Mouse (Mus musculus): ENCODE measurements around the gene Tenm4. TPM values are rescaled to one million over a fixed set of nuclear protein-coding genes. Genes with fewer than 3 reads are reported as not detected.

The Tenm4 gene
- total and polyA plus RNA-seq, 2 experiments from 2014 or later = 1.4 to 5.9 TPM

DNA sequence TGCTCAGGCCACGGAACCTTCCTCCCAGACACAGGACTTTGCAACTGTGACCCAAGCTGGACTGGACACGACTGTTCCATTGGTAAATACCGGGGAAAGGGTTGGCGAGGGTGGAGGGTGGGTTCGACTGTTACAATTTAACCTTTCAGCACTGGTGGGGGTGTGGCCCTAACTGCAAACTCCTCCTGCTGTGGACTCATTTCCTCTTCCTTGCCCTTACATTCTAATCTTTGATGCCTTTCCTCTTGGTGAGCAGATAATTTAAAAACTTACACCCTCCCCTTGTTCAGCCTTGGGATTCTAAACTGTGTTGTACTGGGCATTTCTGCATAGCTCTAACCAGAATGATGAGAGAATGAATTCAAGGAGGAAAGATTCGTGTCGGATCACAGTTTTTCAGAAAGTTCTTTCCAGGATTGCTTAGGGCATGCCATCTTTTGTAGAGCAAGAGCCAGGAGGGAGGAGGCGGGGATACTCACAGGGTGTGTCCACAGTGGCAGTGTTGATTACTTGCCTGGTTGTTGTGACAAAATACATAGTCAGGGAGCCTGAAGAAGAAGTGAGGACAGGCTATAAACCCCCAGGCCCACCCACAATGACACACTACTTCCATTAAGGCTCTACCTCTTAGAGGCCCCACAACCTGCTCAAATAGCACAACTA, 607.0 kb downstream of the Tenm4 start:
- WGBS = 78% methylated on average over 8 of the region's 8 CpGs
- no peak for ATAC-seq (ENCODE audit: insufficient read depth, low read depth)
- Histone ChIP-seq H3K9me3 (replicated peaks; ENCODE audit: control insufficient read depth, low read length) (no peaks in the 10 kb centered on the region; the same call in 1 of the 2 replicates), H3K27ac (ENCODE audit: low read depth) (no peak overlapping the region), H3K27me3 (ENCODE audit: control insufficient read depth, insufficient read depth, low read length) (no peaks in the 10 kb centered on the region), H3K4me3 (ENCODE audit: low read depth, low read length) (no peak overlapping the region), H3K9ac (replicated peaks; ENCODE audit: low read depth, low read length) (no peak overlapping the region), H3K4me2 (ENCODE audit: low read depth, low read length) (no peak overlapping the region), H3K4me1 (ENCODE audit: control insufficient read depth, insufficient read depth) (no peaks in the 10 kb centered on the region), H3K36me3 (replicated peaks; ENCODE audit: control insufficient read depth, insufficient read depth, low read length) (no peaks in the 10 kb centered on the region)
- TF ChIP-seq EP300 (IDR thresholded peaks at IDR 0.05; ENCODE audit: low read depth) = no peak
- no peak for TF ChIP-seq CTCF (IDR thresholded peaks at IDR 0.05; ENCODE audit: low read depth)
- DNase-seq (ENCODE audit: low spot score) = no peak

DNA sequence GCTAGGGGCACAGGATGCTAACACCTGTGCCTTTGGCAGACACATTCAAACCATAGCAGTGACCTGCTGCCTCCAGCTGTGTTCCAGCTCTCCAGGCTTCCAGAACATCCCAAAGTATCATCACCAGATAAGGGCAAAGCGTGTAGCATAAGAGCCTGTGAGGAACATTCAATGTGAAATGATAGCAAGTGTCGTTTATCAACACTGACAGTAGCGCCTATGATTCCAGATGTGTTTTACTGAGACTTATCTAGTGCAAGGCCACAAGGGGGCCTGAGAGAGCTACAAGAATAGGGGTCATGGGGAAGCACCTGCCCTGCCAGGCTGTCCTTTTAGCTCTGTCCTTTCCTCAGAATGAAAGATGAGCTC, 607.5 kb downstream of the Tenm4 start:
- TF ChIP-seq EP300 (IDR thresholded peaks at IDR 0.05; ENCODE audit: low read depth) (no peak), CTCF (IDR thresholded peaks at IDR 0.05; ENCODE audit: low read depth) (peak; percentile 63)
- no peak for ATAC-seq (ENCODE audit: insufficient read depth, low read depth)
- Histone ChIP-seq H3K9me3 (replicated peaks; ENCODE audit: control insufficient read depth, low read length) (no peaks in the 10 kb centered on the region; the same call in 1 of the 2 replicates), H3K4me3 (ENCODE audit: low read depth, low read length) (no peak overlapping the region), H3K4me1 (ENCODE audit: control insufficient read depth, insufficient read depth) (no peaks in the 10 kb centered on the region), H3K27me3 (ENCODE audit: control insufficient read depth, insufficient read depth, low read length) (no peaks in the 10 kb centered on the region), H3K4me2 (ENCODE audit: low read depth, low read length) (no peak overlapping the region), H3K36me3 (replicated peaks; ENCODE audit: control insufficient read depth, insufficient read depth, low read length) (no peaks in the 10 kb centered on the region), H3K9ac (replicated peaks; ENCODE audit: low read depth, low read length) (no peak overlapping the region), H3K27ac (ENCODE audit: low read depth) (no peak overlapping the region)
- DNase-seq (ENCODE audit: low spot score) = peak; percentile 34
- 33% methylated on average over 3 of the region's 3 CpGs for WGBS

DNA sequence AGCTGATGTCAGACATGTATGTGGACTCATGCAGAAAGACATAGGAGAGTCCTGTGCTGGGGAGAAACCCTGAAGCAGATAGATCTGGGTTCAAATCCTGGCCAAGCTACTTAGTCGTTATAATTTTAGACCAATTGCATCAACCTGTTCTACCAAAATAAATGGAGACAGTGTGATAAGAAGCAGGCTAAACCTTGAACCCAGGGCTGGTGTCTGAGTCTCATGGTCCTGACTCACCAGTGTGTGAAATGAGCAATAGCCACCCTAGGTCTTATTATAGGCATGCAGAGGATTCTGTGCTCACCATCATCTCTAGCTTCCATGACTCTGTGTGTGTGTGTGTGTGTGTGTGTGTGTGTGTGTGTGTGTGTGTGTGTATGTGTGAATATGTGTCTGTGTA, 609.5 kb downstream of the Tenm4 start:
- Histone ChIP-seq H3K27me3 (ENCODE audit: control insufficient read depth, insufficient read depth, low read length) (no peaks in the 10 kb centered on the region), H3K4me1 (ENCODE audit: control insufficient read depth, insufficient read depth) (no peaks in the 10 kb centered on the region)
- TF ChIP-seq EP300 (IDR thresholded peaks at IDR 0.05; ENCODE audit: low read depth) (no peak), CTCF (IDR thresholded peaks at IDR 0.05; ENCODE audit: low read depth) (no peak)

DNA sequence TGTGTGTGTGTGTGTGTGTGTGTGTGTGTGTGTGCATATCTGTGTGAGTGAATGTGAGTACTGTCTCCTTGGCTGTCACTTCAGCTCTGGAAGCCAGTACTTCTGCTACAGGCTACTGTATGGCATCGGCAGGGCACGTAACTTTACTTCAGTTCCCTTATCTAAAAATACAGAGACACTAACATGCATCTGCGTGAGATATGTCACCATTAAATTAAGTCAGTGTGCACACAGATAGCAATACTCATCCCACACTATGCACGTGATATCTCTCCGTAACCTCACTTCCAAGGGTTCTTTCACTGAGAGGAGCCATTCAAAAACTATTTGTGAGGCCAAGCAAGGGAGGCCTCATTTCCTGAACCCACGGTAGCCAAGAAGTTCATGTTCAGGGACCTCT, 610.0 kb downstream of the Tenm4 start:
- Histone ChIP-seq H3K27ac (ENCODE audit: low read depth) (no peak overlapping the region), H3K9ac (replicated peaks; ENCODE audit: low read depth, low read length) (no peak overlapping the region), H3K4me1 (ENCODE audit: control insufficient read depth, insufficient read depth) (no peaks in the 10 kb centered on the region), H3K36me3 (replicated peaks; ENCODE audit: control insufficient read depth, insufficient read depth, low read length) (no peaks in the 10 kb centered on the region), H3K9me3 (replicated peaks; ENCODE audit: control insufficient read depth, low read length) (no peaks in the 10 kb centered on the region; the same call in 1 of the 2 replicates), H3K27me3 (ENCODE audit: control insufficient read depth, insufficient read depth, low read length) (no peaks in the 10 kb centered on the region), H3K4me2 (ENCODE audit: low read depth, low read length) (no peak overlapping the region), H3K4me3 (ENCODE audit: low read depth, low read length) (no peak overlapping the region)
- DNase-seq (ENCODE audit: low spot score) (no peak), ATAC-seq (ENCODE audit: insufficient read depth, low read depth) (no peak)
- 57% methylated on average over 6 of the region's 6 CpGs for WGBS
- TF ChIP-seq EP300 (IDR thresholded peaks at IDR 0.05; ENCODE audit: low read depth) (no peak), CTCF (IDR thresholded peaks at IDR 0.05; ENCODE audit: low read depth) (no peak)

More for the DNA sequence above, 609.5 kb downstream of the Tenm4 start:
- Histone ChIP-seq H3K36me3 (replicated peaks; ENCODE audit: control insufficient read depth, insufficient read depth, low read length) (no peaks in the 10 kb centered on the region), H3K4me2 (ENCODE audit: low read depth, low read length) (no peak overlapping the region), H3K9me3 (replicated peaks; ENCODE audit: control insufficient read depth, low read length) (no peaks in the 10 kb centered on the region; the same call in 1 of the 2 replicates), H3K9ac (replicated peaks; ENCODE audit: low read depth, low read length) (no peak overlapping the region), H3K27ac (ENCODE audit: low read depth) (no peak overlapping the region), H3K4me3 (ENCODE audit: low read depth, low read length) (no peak overlapping the region)
- no peak for DNase-seq (ENCODE audit: low spot score)
- WGBS = 83% methylated on average over 1 of the region's 1 CpGs
- no peak for ATAC-seq (ENCODE audit: insufficient read depth, low read depth)

DNA sequence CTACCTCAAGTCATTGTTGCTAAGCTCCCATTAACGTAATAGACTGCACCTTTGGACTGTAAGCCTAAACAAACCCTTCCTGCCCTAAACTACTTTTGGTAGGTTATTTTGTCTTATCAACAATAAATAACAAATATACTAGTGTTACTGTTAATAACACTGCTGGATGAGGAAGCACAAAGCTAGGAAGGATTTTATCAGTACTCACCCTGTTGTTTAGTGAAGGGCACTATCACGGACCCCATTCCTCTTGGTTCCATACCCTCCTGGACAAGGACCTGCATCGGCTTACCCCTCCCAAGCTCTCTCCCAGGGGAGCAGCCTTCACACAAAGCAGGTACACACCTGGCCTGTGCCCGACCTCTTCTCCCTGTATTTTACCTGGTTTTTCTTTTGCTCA, 611.6 kb downstream of the Tenm4 start:
- no peak overlapping the region for H3K27ac ChIP-seq (ENCODE audit: low read depth)
- no peaks in the 10 kb centered on the region for H3K36me3 ChIP-seq (replicated peaks; ENCODE audit: control insufficient read depth, insufficient read depth, low read length)
- no peak overlapping the region for H3K4me2 ChIP-seq (ENCODE audit: low read depth, low read length)
- H3K4me1 ChIP-seq (ENCODE audit: control insufficient read depth, insufficient read depth) = no peaks in the 10 kb centered on the region
- TF ChIP-seq CTCF (IDR thresholded peaks at IDR 0.05; ENCODE audit: low read depth) = no peak
- no peak for TF ChIP-seq EP300 (IDR thresholded peaks at IDR 0.05; ENCODE audit: low read depth)
- WGBS = 82% methylated on average over 4 of the region's 4 CpGs
- ATAC-seq (ENCODE audit: insufficient read depth, low read depth) (no peak), DNase-seq (ENCODE audit: low spot score) (no peak)
- H3K27me3 ChIP-seq (ENCODE audit: control insufficient read depth, insufficient read depth, low read length) = no peaks in the 10 kb centered on the region
- H3K9me3 ChIP-seq (replicated peaks; ENCODE audit: control insufficient read depth, low read length) = no peaks in the 10 kb centered on the region
- H3K9ac ChIP-seq (replicated peaks; ENCODE audit: low read depth, low read length) = no peak overlapping the region
- H3K4me3 ChIP-seq (ENCODE audit: low read depth, low read length) = no peak overlapping the region

DNA sequence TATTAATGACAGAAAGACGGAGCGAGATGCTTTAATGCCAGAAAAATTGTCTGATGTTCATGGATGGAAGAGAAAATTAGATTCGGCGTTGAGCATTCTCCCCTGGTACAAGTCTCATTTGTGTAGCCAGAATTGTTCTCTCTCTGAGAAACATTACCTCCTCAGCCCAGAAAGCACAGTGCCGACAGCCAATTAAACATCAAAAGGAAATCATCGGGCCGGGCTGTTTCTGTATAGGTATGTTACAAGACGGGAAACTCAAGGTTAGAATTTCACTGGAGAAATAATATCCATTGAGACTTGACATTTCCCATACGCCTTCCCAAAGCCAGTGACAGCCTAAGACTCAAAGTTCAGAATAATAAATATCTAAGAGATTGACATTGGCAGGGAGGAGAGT, 614.8 kb downstream of the Tenm4 start:
- no peak for ATAC-seq (ENCODE audit: insufficient read depth, low read depth)
- no peak overlapping the region for H3K4me3 ChIP-seq (ENCODE audit: low read depth, low read length)
- no peaks in the 10 kb centered on the region for H3K36me3 ChIP-seq (replicated peaks; ENCODE audit: control insufficient read depth, insufficient read depth, low read length)
- no peaks in the 10 kb centered on the region for H3K9me3 ChIP-seq (replicated peaks; ENCODE audit: control insufficient read depth, low read length)
- no peak overlapping the region for H3K9ac ChIP-seq (replicated peaks; ENCODE audit: low read depth, low read length)
- 64% methylated on average over 9 of the region's 9 CpGs for WGBS
- no peak overlapping the region for H3K4me2 ChIP-seq (ENCODE audit: low read depth, low read length)
- H3K27me3 ChIP-seq (ENCODE audit: control insufficient read depth, insufficient read depth, low read length) = no peaks in the 10 kb centered on the region
- TF ChIP-seq CTCF (IDR thresholded peaks at IDR 0.05; ENCODE audit: low read depth) (no peak), EP300 (IDR thresholded peaks at IDR 0.05; ENCODE audit: low read depth) (no peak)
- no peak for DNase-seq (ENCODE audit: low spot score)
- H3K4me1 ChIP-seq (ENCODE audit: control insufficient read depth, insufficient read depth) = no peaks in the 10 kb centered on the region
- no peak overlapping the region for H3K27ac ChIP-seq (ENCODE audit: low read depth)

Data from heart, postnatal 0 days (tissue).